Mouse (Mus musculus) gastrocnemius, postnatal 10 days (tissue): ENCODE measurements around the gene Cers1. TPM values are rescaled to one million over a fixed set of nuclear protein-coding genes. Genes with fewer than 3 reads are reported as not detected.

Source experiments
- total RNA-seq, 2 experiments: library from RNA; stranded (reverse); gene quantifications; 2 replicates each; pipeline ENCODE4 v1.2.3; 2021

Gene Cers1
- total RNA-seq, 2 experiments from 2014 or later = 20.0 to 23.6 TPM

Other genes starting within 250 kb of the Cers1 start
- not detected for gene Tm6sf2, start 242.9 kb upstream of the Cers1 start, total RNA-seq
- gene Hapln4, start 232.3 kb upstream of the Cers1 start, total RNA-seq = under 1 TPM; 0.07 to 0.36 TPM
- under 1 TPM; 0.61 to 0.81 TPM for gene Ncan, start 194.9 kb upstream of the Cers1 start, total RNA-seq
- gene Nr2c2ap, start 184.4 kb upstream of the Cers1 start, total RNA-seq = 1 to 10 TPM; 6.3 to 7.1 TPM
- 10 to 100 TPM in 1 of 2 experiments, 1 to 10 TPM in 1; 8.2 to 10.1 TPM for gene Rfxank, start 176.6 kb upstream of the Cers1 start, total RNA-seq
- gene Borcs8, start 176.3 kb upstream of the Cers1 start, total RNA-seq = 10 to 100 TPM; 17.0 to 23.9 TPM
- gene Mef2b, start 176.1 kb upstream of the Cers1 start, total RNA-seq = under 1 TPM; 0.35 to 0.45 TPM
- gene Tmem161a, start 143.4 kb upstream of the Cers1 start, total RNA-seq = 10 to 100 TPM; 72.8 to 74.7 TPM
- gene Slc25a42, start 103.5 kb upstream of the Cers1 start, total RNA-seq = 10 to 100 TPM; 20.6 to 28.3 TPM
- gene Sugp2, start 81.5 kb upstream of the Cers1 start, total RNA-seq = 10 to 100 TPM; 43.8 to 49.7 TPM
- 10 to 100 TPM; 11.9 to 12.9 TPM for gene Armc6, start 81.3 kb upstream of the Cers1 start, total RNA-seq
- gene Homer3, start 32.9 kb upstream of the Cers1 start, total RNA-seq = 10 to 100 TPM; 12.3 to 19.8 TPM
- gene Ddx49, start 13.3 kb upstream of the Cers1 start, total RNA-seq = 10 to 100 TPM; 28.6 to 29.5 TPM
- 100 to 1,000 TPM; 140 to 158 TPM for gene Cope, start 13.3 kb upstream of the Cers1 start, total RNA-seq
- 1 to 10 TPM; 3.9 to 5.3 TPM for gene Gdf1, start 14.0 kb downstream of the Cers1 start, total RNA-seq
- 10 to 100 TPM; 34.2 to 37.3 TPM for gene Upf1, start 37.5 kb downstream of the Cers1 start, total RNA-seq
- 10 to 100 TPM; 18.4 to 20.2 TPM for gene Comp, start 57.8 kb downstream of the Cers1 start, total RNA-seq
- 10 to 100 TPM in 1 of 2 experiments, 1 to 10 TPM in 1; 8.9 to 12.0 TPM for gene Crtc1, start 123.8 kb downstream of the Cers1 start, total RNA-seq
- gene Klhl26, start 161.2 kb downstream of the Cers1 start, total RNA-seq = 1 to 10 TPM; 6.3 to 7.4 TPM
- gene Tmem59l, start 171.6 kb downstream of the Cers1 start, total RNA-seq = under 1 TPM; 0.18 to 0.26 TPM
- gene Crlf1, start 177.4 kb downstream of the Cers1 start, total RNA-seq = 1 to 10 TPM; 2.8 to 3.4 TPM
- gene Rex1bd, start 191.0 kb downstream of the Cers1 start, total RNA-seq = 100 to 1,000 TPM; 120 to 129 TPM
- gene Uba52, start 195.0 kb downstream of the Cers1 start, total RNA-seq = 1,000 to 10,000 TPM; 1,232 to 1,261 TPM
- 100 to 1,000 TPM; 135 to 145 TPM for gene Fkbp8, start 211.9 kb downstream of the Cers1 start, total RNA-seq
- 10 to 100 TPM; 57.8 to 61.0 TPM for gene Kxd1, start 212.2 kb downstream of the Cers1 start, total RNA-seq
- 10 to 100 TPM; 12.7 to 19.8 TPM for gene Ell, start 223.7 kb downstream of the Cers1 start, total RNA-seq